Mouse (Mus musculus) adrenal gland (tissue): Measurements from ENCODE around the gene Srp68.

Experiments used
- intact Hi-C: fragments of 180-260 bp; cut with DNase I; formaldehyde crosslinking; loops from one replicate; pipeline ENCODE4 v1.15.1; 2025

The Srp68 gene

DNA sequence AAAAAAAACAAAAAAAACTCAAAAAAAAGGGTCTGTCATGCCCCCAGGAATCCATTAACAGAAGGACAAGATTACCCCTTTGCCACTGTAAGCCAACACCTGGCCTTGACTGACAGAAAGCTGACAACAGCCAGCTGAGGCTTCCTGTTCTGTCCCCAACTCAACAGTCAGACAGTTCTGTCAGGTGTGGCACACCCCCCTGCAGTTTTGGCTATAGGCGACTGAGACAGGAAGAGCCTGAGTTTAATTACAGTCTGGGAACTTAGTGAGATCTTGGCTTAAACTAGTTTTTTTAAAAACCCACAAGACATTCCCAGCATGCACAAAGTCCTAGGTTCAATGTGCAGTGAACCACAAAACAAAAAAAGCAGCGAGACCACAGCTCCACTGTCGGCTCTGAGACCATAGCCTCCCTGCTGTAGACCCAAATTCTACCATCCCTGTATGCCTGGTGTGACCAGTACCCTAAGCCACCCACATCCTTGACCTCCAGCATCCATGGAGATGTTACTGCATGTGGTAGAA is 20.9 kb downstream of the Srp68 start:
- intact Hi-C loops: no loop called here

DNA sequence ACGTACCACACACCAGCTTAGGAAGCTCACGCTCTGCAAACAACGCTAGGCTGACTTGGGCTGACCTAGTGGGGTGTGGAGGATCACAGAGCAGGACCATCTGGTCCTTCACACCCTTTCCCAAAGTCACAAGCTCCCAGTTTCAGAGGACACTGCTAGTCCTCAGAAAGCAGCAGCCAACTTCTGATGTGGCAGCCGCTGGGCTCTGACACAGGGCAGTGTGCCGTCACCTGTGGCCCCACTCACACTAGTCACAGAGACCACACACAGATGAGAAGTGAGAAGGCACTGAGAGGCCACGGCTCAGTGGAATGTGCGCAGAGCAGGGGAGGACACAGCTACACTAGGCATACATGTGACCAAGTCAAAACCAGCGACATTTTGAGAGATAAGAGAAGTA is 23.1 kb downstream of the Srp68 start:
- intact Hi-C loops: no loop called here

DNA sequence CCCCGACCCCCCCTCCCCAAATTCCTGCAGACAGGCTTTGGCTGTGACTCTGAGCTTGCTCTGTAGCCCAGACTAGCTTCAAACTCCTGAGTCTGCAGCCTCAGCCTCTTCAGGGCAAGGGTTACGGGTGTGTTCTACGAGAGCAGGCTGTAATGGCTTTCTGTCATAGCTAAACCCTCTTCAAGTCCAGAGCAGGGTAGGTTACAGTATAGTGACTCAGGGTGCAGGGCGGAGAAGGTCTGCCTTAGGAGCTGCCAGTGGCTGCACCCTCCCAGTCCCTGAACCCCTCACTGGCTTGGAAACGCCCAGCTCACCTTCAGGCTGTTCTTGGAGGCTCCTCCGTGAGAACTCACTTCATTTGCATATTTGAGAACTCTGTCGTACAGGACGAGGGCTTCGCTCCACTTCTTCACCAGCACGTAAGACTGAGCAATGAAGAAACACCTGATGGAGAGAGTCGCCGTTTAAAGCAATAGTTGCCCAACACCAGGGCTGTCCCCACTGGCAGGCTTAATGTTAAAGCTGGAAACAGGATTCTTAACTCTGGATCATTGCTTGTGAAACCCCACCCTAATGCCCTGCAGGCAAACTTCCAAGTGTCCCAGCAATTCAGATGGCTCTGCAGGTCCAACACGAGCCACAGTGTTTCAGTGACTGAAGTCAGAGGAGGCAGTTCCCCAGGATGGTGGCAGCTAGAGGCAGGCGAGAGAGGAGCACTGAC is 26.4 kb downstream of the Srp68 start:
- intact Hi-C loops: no loop called here

DNA sequence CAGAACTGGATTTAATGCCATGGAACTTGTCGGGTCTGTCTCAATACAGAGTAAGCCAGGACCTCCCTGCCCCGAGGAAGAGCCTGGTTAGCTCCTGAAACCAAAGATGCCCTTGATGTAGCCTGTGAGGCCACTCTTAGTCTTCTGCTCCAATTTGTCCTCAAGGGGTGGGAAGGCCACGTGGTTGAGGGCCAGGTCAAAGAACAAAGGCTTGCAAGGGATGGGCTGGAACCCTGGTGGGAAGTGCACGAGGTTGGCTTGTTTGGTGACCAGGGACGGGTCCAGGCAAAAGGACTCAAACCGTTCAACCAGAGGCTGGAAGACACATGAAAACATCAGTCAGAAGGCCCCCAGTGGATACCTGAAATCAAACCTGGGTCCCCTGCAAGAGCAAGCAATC is 28.4 kb downstream of the Srp68 start:
- intact Hi-C loops: no loop called here

DNA sequence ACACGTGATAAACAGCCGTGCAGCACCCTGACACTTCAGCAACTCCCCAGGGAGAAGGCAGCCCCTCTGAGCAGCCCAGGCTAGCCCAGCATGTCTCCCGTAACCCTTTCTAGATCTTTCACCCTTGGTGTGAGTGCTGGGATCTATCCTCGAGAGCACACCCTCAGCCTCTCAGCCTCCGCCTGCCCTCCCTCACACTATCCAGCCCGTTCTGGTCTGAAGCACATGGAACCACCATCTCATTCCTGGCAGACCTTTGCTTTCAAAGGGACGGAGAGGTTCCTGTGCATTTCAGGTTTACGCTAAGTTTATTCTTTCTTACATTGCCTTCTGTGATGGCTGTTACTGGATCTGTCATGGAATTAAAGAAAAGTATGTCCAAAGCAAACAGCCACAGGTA is 29.4 kb downstream of the Srp68 start:
- intact Hi-C loops: no loop called here

DNA sequence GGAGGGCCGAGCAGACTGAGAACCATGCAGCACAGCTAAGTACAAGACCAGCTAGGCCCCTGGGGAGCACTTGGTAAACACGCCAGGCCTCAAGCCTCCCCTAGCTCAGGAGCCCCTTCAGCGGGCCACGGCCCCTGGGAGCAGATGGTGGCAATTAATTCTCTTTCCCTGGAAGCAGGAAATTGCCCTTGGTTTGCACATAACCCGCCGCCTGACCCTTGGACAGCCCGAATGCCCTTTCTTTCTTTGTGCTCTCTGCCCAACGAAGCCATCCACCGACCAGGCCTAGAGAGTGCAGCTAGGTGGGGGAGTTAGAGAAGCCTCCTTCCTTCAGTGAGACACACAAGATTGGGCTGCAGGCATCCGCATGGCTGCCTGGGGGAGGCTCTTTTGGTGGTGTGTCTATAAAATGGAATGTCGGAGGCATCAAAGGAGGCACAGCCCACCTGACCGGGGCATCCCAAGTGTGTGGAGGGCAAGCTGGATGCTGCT is 32.2 kb downstream of the Srp68 start:
- intact Hi-C loops: no loop called here

DNA sequence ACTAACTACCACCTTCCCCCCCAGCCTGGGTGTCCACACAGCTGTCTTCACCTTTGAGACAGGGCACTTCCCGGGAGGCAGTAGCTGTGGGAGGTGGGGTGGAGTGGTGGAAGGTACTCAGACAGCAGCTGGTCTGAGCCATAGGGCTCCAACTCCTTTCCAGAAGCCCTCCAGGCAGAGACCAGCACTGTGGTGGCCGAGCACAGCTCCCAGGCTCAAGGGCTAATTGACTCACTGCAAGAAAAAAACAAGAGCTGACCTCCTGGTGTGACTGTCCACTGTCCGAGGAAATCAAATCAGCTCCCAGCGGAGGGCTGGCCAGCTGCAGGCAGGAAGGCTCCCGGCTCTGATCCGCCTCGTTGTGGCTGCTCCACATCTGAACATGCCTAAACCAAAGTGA is 34.2 kb downstream of the Srp68 start:
- intact Hi-C loops: no loop called here

DNA sequence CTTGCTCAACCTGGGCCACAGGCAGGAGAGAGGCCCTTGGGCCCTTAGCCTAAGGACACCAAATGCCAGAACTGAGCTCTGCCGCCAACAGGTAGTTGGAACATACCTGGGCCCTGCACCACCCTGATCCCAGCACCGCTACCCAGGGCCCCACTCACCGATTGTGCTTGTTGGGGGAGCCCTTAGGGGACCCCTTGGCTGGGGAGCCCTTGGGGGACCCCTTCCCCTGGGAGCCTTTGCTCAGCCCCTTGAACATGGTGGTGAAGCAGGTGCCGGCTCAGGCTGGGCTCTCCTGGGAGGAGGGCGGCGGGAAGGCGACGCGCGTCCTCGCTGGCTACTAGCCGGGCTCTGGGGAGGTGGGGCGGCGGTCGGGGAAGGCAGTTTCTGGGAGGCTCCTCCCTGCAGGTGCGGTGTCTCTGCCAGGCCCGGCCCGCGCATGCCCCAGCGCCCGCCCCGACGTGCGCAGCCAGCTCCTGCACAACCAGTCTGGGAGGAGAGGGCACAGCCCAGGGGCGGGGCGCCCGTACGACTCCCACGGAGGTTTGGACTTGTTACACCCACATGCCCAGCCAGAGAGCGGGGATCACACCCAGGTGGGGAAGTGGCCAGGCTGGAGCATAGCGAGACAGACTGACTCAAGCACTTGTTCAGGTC is 36.1 kb downstream of the Srp68 start, which contains the start of gene Evpl:
Evpl (minus strand) TSS at position 336 of the 654 bp plus-strand sequence.
- intact Hi-C loops: no loop called here

DNA sequence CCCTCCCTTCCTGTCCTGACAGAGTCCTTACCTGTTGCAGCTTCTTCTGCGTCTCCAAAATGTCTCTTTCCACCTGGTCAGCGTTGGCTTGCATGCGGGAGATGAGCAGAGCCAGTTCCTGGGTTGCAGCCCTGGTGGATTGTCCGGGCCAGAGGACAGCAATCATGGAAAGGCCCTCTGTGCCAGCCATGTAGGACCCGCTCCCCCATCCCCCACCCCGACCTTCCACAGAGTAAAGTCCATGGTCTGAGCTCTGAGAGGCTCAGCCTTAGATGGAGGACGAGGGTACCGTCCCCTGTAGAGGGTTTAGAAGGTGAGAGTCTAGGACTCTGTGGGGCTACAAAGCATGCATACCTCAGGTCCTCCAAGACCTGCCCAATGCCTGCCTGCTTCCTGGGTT is 39.1 kb downstream of the Srp68 start:
- intact Hi-C loops: no loop called here

DNA sequence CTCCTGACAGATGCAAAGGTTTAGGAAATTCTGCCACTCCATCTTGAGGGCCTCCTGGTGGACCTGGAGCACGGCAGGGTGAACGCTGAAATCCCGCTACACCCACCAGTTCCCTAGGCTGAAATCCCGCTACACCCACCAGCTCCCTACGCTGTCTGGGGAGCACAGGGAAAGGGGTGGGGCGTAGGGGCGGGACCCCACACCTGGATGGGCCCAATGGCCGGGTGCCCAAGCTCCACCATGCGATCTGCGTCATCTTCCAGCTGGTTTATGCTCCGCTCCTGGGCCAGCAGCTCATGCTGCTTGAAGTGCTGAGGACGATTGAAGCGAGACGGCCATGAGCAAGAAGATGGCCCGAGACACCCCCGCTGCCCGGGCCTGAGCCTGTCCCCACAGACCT is 41.6 kb downstream of the Srp68 start:
- intact Hi-C loops: no loop called here

DNA sequence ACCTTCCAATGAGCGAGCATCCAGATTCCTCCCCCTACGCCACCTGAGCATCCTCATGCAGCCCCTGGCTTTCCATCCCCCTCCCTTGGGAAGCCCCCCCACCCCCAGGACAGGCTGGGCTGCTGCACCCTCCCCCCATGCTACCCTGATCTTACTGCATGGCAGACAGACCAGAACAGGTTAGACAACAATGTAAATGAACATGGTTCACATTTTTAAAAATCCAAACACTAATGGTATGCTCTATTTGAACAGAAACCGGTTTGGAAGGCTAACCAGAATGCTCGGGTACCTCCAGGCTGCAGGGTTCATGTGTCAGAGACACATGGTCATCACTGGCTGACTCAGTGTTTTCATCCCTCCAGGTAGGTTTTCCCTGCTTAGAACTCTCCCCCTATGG is 45.3 kb downstream of the Srp68 start:
- intact Hi-C loops: loop anchor here (2.0 to 5.0 kb wide), 3 partner anchors 66 to 234 kb away; no protein-coding TSS in a partner anchor

DNA sequence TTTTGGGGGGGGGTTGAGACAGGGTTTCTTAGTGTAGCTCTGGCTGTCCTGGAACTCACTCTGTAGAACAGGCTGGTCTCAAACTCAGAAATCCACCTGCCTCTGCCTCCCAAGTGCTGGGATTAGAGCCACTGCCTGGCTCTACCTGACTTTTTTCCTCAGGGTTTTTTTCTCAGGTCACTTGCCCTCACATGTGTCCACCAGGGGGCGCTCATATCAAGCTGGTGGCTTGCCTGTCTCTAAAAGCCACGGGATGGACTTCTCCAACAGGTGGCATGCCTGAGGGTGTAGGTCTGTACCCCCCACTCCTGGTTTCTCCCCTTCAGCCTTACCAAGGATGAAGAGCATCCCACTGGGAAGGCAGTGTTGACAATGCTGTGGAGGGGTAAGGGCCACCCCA is 47.6 kb downstream of the Srp68 start:
- intact Hi-C loops: loop anchor here (5.0 kb wide), 2 partner anchors 221 to 236 kb away; no protein-coding TSS in a partner anchor

DNA sequence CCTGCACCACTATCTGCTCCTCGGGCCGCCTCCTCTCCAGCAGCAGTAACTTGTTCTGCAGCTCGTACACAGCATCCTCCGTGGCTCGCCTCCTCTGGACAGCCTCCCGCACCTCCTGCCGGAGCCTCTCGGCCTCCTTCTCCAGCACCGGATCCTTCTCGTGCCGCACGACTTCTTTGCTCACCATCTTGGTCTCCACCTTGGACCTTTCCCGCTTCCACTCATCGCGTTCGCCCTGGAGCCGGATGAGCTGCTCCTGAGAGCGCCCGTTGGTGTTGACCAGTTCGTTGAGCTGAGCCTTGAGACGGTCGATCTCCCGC is 51.3 kb downstream of the Srp68 start:
- intact Hi-C loops: loop anchor here (5.0 kb wide), 1 partner anchor 70 kb away; no protein-coding TSS in a partner anchor

DNA sequence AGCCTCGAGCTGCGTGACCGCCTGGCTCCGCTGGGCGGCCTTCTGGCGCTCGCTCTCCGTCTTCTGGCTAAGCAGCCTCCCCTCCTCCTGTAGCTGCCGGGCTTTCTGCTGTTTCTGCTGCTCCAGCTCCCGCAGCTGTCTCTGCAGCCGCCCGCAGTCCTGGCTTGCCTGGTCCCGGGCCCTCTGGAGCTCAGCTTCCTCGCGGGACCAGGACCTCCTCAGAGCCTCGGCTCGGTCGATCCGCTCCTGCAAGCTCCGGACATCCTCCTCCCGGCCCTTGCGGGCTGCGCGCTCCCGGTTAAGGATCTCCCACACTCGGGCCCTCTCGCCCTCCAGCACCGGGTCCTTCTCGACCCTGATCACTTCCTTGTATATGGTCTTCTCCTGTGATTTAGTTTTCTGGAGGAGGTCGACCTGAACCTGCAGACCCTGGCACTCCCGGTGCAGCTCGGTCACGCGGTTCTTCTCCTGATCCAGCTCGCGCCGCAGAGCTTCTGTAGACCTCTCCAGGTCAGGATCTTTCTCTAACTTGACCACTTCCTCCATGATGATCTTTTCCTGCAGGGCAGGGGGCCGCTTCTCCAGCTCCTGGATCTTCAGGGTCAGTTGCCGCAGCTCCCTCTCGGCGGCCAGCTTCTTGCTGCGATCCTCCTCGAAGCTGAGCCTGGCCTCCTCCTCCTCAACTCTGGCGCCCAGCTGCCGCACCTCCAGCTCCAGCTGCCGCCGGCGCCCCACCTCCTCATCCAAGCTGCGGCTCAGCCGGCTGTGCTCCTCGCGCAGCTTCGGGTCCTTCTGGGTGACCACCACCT is 51.9 kb downstream of the Srp68 start:
- intact Hi-C loops: loop anchor here (5.0 kb wide), 1 partner anchor 70 kb away; no protein-coding TSS in a partner anchor

DNA sequence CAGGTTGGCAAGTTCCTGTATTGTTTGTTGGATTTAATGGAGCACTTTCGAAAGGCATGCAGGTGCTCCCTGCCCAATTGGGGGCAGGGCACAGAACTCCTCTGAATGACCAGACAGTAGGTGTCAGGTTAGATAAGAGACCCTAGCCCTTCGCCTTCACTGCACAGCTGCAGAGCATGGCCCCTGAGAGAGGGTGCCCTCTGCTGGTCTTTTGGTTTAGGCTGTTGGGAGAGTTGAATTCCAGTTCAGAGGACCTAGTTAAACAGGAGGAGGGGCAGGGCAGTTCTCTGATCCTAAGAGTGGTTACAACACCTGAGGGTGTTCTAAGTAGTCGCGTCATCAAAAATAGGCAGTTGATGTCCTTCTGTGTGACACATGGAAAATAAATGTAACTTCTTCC is 54.1 kb downstream of the Srp68 start:
- intact Hi-C loops: loop anchor here (5.0 kb wide), 1 partner anchor 68 kb away; no protein-coding TSS in a partner anchor

DNA sequence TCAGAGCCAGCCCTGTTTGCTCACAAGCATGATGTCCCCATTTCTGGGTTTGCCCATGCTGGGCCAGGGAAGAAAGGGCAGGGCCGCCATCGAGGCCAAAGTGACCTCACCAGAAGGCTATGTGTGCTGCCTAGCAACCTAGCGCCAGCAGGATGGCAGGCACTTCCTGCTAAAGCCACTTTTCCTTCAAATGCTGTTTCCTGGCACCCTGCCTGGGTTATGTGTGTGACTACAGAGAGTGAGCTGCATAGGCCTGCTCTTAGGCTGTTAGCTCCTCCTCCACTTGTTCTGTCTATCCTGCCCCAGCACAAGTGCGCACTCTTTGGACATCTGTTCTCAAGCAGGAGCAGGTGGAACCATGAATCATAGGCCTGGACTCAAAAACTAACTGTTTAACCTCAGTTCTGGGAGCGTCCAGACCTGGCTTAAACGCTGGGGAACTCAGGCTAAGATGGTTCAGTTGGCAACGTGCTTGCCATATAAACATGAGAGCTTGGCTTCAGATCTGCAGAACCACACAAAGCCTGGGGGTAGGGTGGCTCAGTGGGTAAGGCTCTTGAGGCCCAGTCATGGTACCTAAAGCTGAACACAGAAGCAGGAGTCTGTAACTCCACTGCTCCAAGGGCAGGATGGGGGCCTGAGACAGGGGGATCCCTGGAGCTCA is 55.1 kb downstream of the Srp68 start:
- intact Hi-C loops: no loop called here

DNA sequence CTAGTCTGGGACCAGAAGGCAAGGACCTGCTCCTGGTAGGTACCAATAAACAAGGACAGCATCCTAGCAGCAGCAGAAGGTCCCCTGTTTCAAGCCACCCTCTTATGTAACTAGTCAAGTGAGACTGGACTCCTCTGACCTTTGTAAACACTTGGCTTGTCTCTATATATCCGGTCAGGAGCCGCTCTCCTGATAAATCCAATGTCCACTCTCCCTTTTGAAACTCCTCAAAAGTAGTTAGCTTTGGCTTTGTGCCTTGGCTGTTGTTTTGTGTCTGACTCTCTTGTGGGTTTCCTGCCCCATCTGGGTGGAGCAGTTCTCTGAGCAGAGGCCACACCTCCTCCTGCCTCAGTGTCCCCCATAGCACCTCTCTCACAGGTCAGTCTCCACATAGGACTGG is 55.8 kb downstream of the Srp68 start:
- intact Hi-C loops: no loop called here

DNA sequence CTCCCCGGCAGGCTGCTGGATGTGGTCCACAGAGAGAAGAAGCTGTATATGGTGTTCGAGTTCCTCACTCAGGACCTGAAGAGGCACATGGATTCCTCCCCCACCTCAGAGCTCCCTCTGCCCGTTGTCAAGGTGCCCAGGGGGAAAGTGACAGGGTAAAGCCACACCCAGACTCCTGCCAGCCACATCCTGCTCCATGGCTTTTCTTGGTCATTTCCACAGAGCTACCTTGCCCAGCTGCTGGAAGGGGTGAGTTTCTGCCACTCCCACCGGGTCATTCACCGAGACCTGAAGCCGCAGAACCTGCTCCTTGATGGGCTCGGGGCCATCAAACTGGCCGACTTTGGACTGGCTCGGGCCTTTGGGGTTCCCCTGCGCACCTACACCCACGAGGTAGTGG is 57.5 kb downstream of the Srp68 start:
- intact Hi-C loops: no loop called here

DNA sequence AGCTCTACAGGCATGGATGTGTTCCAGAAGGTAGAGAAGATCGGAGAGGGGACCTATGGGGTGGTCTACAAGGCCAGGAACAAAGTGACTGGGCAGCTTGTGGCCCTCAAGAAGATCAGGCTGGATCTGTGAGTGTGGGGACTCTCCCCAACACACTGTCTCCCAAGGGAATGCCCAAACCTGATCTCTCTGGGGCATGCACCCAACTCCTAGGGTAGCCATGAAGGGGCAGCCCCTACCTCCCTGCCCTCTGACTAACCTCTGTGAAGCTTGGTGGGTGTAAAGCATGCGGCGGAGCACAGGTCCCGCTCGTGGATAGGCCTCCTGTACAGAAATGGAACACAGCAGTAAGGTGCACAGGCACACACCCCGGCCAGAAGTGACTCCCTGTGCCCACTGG is 58.0 kb downstream of the Srp68 start:
- intact Hi-C loops: no loop called here

DNA sequence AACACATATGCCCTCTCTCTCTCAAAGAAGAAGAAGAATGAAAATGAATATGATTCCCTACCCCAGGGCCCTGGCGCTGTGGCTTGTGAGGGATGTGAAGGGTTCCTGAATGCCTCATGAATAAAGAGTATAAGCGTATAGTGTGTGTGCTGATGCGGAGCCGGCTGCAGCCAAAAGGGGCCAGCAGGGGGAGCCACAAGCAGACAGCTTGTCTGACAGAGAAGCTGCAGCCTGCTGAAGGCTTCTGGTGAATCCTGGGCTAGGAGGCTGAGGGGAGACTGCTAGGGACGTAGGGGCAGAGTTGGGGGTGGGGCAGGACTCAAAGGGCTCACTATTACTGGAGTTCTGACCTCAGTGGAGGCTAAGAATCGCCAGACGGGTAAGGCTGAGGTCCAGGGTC is 58.8 kb downstream of the Srp68 start:
- intact Hi-C loops: no loop called here

DNA sequence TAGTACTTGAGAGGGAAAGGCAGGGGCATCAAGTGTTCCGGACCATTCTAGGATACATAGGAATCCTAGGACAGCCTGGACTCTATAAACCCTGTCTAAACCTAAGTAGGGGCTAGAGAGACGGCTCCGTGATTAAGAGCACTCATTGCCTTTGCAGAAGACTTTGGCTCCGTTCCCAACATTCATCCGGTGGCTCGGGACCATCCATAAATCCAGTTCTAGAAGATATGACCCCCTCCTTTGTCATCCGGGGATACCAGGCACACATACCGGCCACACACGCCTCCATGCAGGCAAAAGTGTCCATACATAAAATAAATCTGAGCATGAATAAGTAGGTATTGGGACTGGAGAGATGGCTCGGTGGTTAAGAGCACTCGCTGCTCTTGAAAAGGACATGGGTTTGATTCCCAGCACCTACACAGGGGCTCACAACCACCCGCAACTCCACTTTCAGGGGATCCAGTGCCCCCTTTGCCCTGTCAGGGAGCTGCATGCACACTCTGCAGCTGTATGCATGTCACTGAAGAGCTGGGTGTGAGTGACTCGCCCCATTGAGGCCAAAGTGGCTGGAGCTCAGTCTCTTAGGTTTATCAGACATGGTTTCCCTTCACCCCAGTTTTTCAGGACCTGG is 60.0 kb downstream of the Srp68 start:
- intact Hi-C loops: no loop called here
